Mouse (Mus musculus): ENCODE results near the gene Tesk2. TPM values are rescaled to one million over a fixed set of nuclear protein-coding genes. Genes with fewer than 3 reads are reported as not detected.

Tesk2 gene
- polyA plus RNA-seq, 1 experiment from 2014 or later, result 7.5 TPM

DNA sequence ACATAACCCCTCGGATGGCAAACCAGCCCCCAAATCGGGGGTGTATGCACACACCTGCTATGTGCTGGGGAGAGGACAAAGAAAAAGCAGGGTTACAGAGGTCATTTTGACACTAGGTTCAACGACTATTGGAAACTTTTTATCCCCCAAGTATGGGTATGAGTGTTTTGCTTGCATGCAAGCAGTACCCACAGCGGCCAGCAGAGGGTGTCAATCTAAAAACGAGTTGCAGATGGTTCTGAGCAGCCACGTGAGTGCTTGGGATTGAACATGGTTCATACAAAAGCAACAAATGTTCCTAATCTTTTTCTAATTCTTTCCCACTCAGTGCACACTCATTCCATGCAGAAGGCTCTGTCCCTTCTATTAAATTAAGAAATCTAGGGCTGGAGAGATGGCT lies 16.9 kb upstream of the Tesk2 start:
- Histone ChIP-seq H3K4me3 (ENCODE audit: low read depth, low read length) (no peak overlapping the region), H3K4me2 (replicated peaks; ENCODE audit: low read depth, low read length) (no peak overlapping the region), H3K4me1 (ENCODE audit: control insufficient read depth, insufficient read depth, low read length) (no peaks in the 10 kb centered on the region), H3K9me3 (ENCODE audit: control insufficient read depth, low read depth, low read length) (no peaks in the 10 kb centered on the region), H3K27ac (ENCODE audit: low read length) (no peak overlapping the region), H3K36me3 (ENCODE audit: control insufficient read depth, insufficient read depth, low read length) (peaks cover 16% of the 10 kb centered on the region), H3K27me3 (ENCODE audit: control insufficient read depth, insufficient read depth, low read length) (no peaks in the 10 kb centered on the region), H3K9ac (replicated peaks; ENCODE audit: low read depth, low read length) (no peak overlapping the region)
- ATAC-seq (ENCODE audit: insufficient number of reproducible peaks, insufficient read depth, low FRiP score, low read depth), result no peak
- 34% methylated on average over 6 of the region's 6 CpGs for WGBS

GRCm38 (mm10) chr4:116707666-116708065 lies 13.1 kb upstream of the Tesk2 start:
- Histone ChIP-seq H3K9me3 (ENCODE audit: control insufficient read depth, low read depth, low read length) (no peaks in the 10 kb centered on the region), H3K4me3 (ENCODE audit: low read depth, low read length) (peak overlapping the region; percentile 64), H3K36me3 (ENCODE audit: control insufficient read depth, insufficient read depth, low read length) (no peaks in the 10 kb centered on the region), H3K4me1 (ENCODE audit: control insufficient read depth, insufficient read depth, low read length) (0 out of 2 replicates have a peak, but pooled peaks cover 3% of the 10 kb centered on the region), H3K27me3 (ENCODE audit: control insufficient read depth, insufficient read depth, low read length) (no peaks in the 10 kb centered on the region), H3K4me2 (replicated peaks; ENCODE audit: low read depth, low read length) (peak overlapping the region; percentile 67), H3K9ac (replicated peaks; ENCODE audit: low read depth, low read length) (peak overlapping the region; percentile 37; the same call in 1 of the 2 replicates), H3K27ac (ENCODE audit: low read length) (no peak overlapping the region)
- no peak for ATAC-seq (ENCODE audit: insufficient number of reproducible peaks, insufficient read depth, low FRiP score, low read depth)
- 14% methylated on average over 9 of the region's 9 CpGs for WGBS

- H3K27ac ChIP-seq (ENCODE audit: low read length), result no peak within 1 kb of the TSS
Observed at GRCm38 (mm10) chr4:116708201-116708764, 12.5 kb upstream of the Tesk2 start, which contains the start of the genes Mmachc and Ccdc163. Mmachc (minus strand) TSS chr4:116708406. Ccdc163 (plus strand) TSS chr4:116708509.

GRCm38 (mm10) chr4:116708791-116709390 lies 11.9 kb upstream of the Tesk2 start:
- WGBS, result 7% methylated on average over 9 of the region's 9 CpGs
- no peak for ATAC-seq (ENCODE audit: insufficient number of reproducible peaks, insufficient read depth, low FRiP score, low read depth)
- Histone ChIP-seq H3K4me3 (ENCODE audit: low read depth, low read length) (peak overlapping the region; percentile 64), H3K9ac (replicated peaks; ENCODE audit: low read depth, low read length) (peak overlapping the region; percentile 46; the same call in 1 of the 2 replicates), H3K36me3 (ENCODE audit: control insufficient read depth, insufficient read depth, low read length) (no peaks in the 10 kb centered on the region; the same call in 1 of the 2 replicates), H3K27ac (ENCODE audit: low read length) (no peak overlapping the region), H3K9me3 (ENCODE audit: control insufficient read depth, low read depth, low read length) (no peaks in the 10 kb centered on the region), H3K4me1 (ENCODE audit: control insufficient read depth, insufficient read depth, low read length) (0 out of 2 replicates have a peak, but pooled peaks cover 3% of the 10 kb centered on the region), H3K27me3 (ENCODE audit: control insufficient read depth, insufficient read depth, low read length) (no peaks in the 10 kb centered on the region), H3K4me2 (replicated peaks; ENCODE audit: low read depth, low read length) (peak overlapping the region; percentile 91)

More at GRCm38 (mm10) chr4:116708201-116708764, 12.5 kb upstream of the Tesk2 start, which contains the start of the genes Mmachc and Ccdc163:
- no peaks in the 10 kb centered on the region for H3K27me3 ChIP-seq (ENCODE audit: control insufficient read depth, insufficient read depth, low read length)
- peak; percentile 100 for ATAC-seq (ENCODE audit: insufficient number of reproducible peaks, insufficient read depth, low FRiP score, low read depth)
- H3K4me2 ChIP-seq (replicated peaks; ENCODE audit: low read depth, low read length), result peak within 1 kb of the TSS; percentile 91
- no peaks in the 10 kb centered on the region for H3K9me3 ChIP-seq (ENCODE audit: control insufficient read depth, low read depth, low read length)
- 0 out of 2 replicates have a peak, but pooled peaks cover 3% of the 10 kb centered on the region for H3K4me1 ChIP-seq (ENCODE audit: control insufficient read depth, insufficient read depth, low read length)
- H3K36me3 ChIP-seq (ENCODE audit: control insufficient read depth, insufficient read depth, low read length), result no peaks in the 10 kb centered on the region
- WGBS, result under 1% methylated on average over 29 of the region's 29 CpGs
- H3K9ac ChIP-seq (replicated peaks; ENCODE audit: low read depth, low read length), result peak within 1 kb of the TSS; percentile 46; the same call in 1 of the 2 replicates
- H3K4me3 ChIP-seq (ENCODE audit: low read depth, low read length), result peak within 1 kb of the TSS; percentile 64

GRCm38 (mm10) chr4:116710154-116710553 lies 10.6 kb upstream of the Tesk2 start:
- 88% methylated on average over 2 of the region's 2 CpGs for WGBS
- H3K4me2 ChIP-seq (replicated peaks; ENCODE audit: low read depth, low read length), result no peak overlapping the region
- no peak overlapping the region for H3K4me3 ChIP-seq (ENCODE audit: low read depth, low read length)
- H3K9me3 ChIP-seq (ENCODE audit: control insufficient read depth, low read depth, low read length), result no peaks in the 10 kb centered on the region
- H3K9ac ChIP-seq (replicated peaks; ENCODE audit: low read depth, low read length), result no peak overlapping the region
- H3K36me3 ChIP-seq (ENCODE audit: control insufficient read depth, insufficient read depth, low read length), result peaks cover 5% of the 10 kb centered on the region
- H3K27ac ChIP-seq (ENCODE audit: low read length), result no peak overlapping the region
- no peaks in the 10 kb centered on the region for H3K27me3 ChIP-seq (ENCODE audit: control insufficient read depth, insufficient read depth, low read length)
- no peak for ATAC-seq (ENCODE audit: insufficient number of reproducible peaks, insufficient read depth, low FRiP score, low read depth)
- 0 out of 2 replicates have a peak, but pooled peaks cover 3% of the 10 kb centered on the region for H3K4me1 ChIP-seq (ENCODE audit: control insufficient read depth, insufficient read depth, low read length)

- no peak overlapping the region for H3K9ac ChIP-seq (replicated peaks; ENCODE audit: low read depth, low read length)
- H3K36me3 ChIP-seq (ENCODE audit: control insufficient read depth, insufficient read depth, low read length), result peaks cover 6% of the 10 kb centered on the region
- H3K4me1 ChIP-seq (ENCODE audit: control insufficient read depth, insufficient read depth, low read length), result 0 out of 2 replicates have a peak, but pooled peaks cover 3% of the 10 kb centered on the region
- no peak overlapping the region for H3K4me3 ChIP-seq (ENCODE audit: low read depth, low read length)
- no peak overlapping the region for H3K4me2 ChIP-seq (replicated peaks; ENCODE audit: low read depth, low read length)
- no peaks in the 10 kb centered on the region for H3K27me3 ChIP-seq (ENCODE audit: control insufficient read depth, insufficient read depth, low read length)
- WGBS, result 87% methylated on average over 1 of the region's 1 CpGs
- H3K9me3 ChIP-seq (ENCODE audit: control insufficient read depth, low read depth, low read length), result no peaks in the 10 kb centered on the region
- no peak for ATAC-seq (ENCODE audit: insufficient number of reproducible peaks, insufficient read depth, low FRiP score, low read depth)
- H3K27ac ChIP-seq (ENCODE audit: low read length), result no peak overlapping the region
Observed at GRCm38 (mm10) chr4:116712536-116712935, 8.2 kb upstream of the Tesk2 start.

- WGBS, result 19% methylated on average over 3 of the region's 3 CpGs
- Histone ChIP-seq H3K27me3 (ENCODE audit: control insufficient read depth, insufficient read depth, low read length) (no peaks in the 10 kb centered on the region), H3K4me3 (ENCODE audit: low read depth, low read length) (no peak overlapping the region), H3K9ac (replicated peaks; ENCODE audit: low read depth, low read length) (no peak overlapping the region), H3K9me3 (ENCODE audit: control insufficient read depth, low read depth, low read length) (no peaks in the 10 kb centered on the region), H3K4me2 (replicated peaks; ENCODE audit: low read depth, low read length) (no peak overlapping the region), H3K27ac (ENCODE audit: low read length) (no peak overlapping the region), H3K36me3 (ENCODE audit: control insufficient read depth, insufficient read depth, low read length) (peaks cover 6% of the 10 kb centered on the region; the same call in 1 of the 2 replicates), H3K4me1 (ENCODE audit: control insufficient read depth, insufficient read depth, low read length) (no peaks in the 10 kb centered on the region)
- no peak for ATAC-seq (ENCODE audit: insufficient number of reproducible peaks, insufficient read depth, low FRiP score, low read depth)
Observed at GRCm38 (mm10) chr4:116719396-116719795, 1.4 kb upstream of the Tesk2 start.

- peak overlapping the region; percentile 87 for H3K9ac ChIP-seq (replicated peaks; ENCODE audit: low read depth, low read length)
- no peak; the same call in 1 of the 2 replicates for ATAC-seq (ENCODE audit: insufficient number of reproducible peaks, insufficient read depth, low FRiP score, low read depth)
- H3K4me2 ChIP-seq (replicated peaks; ENCODE audit: low read depth, low read length), result peak overlapping the region; percentile 76
- no peaks in the 10 kb centered on the region for H3K9me3 ChIP-seq (ENCODE audit: control insufficient read depth, low read depth, low read length)
- H3K4me3 ChIP-seq (ENCODE audit: low read depth, low read length), result peak overlapping the region; percentile 76
- H3K4me1 ChIP-seq (ENCODE audit: control insufficient read depth, insufficient read depth, low read length), result 0 out of 2 replicates have a peak, but pooled peaks cover 4% of the 10 kb centered on the region
- peak overlapping the region; percentile 90 for H3K27ac ChIP-seq (ENCODE audit: low read length)
- no peaks in the 10 kb centered on the region for H3K27me3 ChIP-seq (ENCODE audit: control insufficient read depth, insufficient read depth, low read length)
- no peaks in the 10 kb centered on the region for H3K36me3 ChIP-seq (ENCODE audit: control insufficient read depth, insufficient read depth, low read length)
- under 1% methylated on average over 29 of the region's 29 CpGs for WGBS
Observed at GRCm38 (mm10) chr4:116721098-116721628, 415 bp downstream of the Tesk2 start.
